Mouse (Mus musculus) spleen, adult 2 months (tissue): Measurements from ENCODE around the gene Nck2. TPM values are rescaled to one million over a fixed set of nuclear protein-coding genes. Genes with fewer than 3 reads are reported as not detected.
A peak's percentile ranks its signal among the peaks of the same experiment; 100 is the strongest.
"Not testable (repeated sequence)": the region's sequence is repeated elsewhere in the genome, so short reads cannot be mapped to it uniquely, and the experiment has no call there.

ENCODE experiments used
- DNase-seq, 2 experiments: peaks; one replicate each; pipeline versions ENCODE4 v3.0.0 to v3.0.0-alpha.2; 2012 to 2021; ENCODE audit warnings: low spot score in 2 of 2, low read depth in 1 of 2
- H3K27ac ChIP-seq: fragments of 200-500 bp; 2 replicates; pipeline ENCODE4 v1.5.1; 2012; ENCODE audit warnings: low read length, inconsistent platforms; ENCODE audit not compliant: insufficient read depth
- H3K27me3 ChIP-seq: fragments of 200-500 bp; 2 replicates; pipeline ENCODE4 v1.6.1; 2012; ENCODE audit warnings: mild to moderate bottlenecking, moderate library complexity, low read length, inconsistent platforms; ENCODE audit not compliant: control insufficient read depth, insufficient read depth
- H3K36me3 ChIP-seq: fragments of 200-500 bp; 2 replicates; pipeline ENCODE4 v1.6.1; 2012; ENCODE audit warnings: mild to moderate bottlenecking, low read length, inconsistent platforms; ENCODE audit not compliant: control insufficient read depth, insufficient read depth
- H3K4me1 ChIP-seq: fragments of 200-500 bp; 2 replicates; pipeline ENCODE4 v1.6.1; 2011; ENCODE audit warnings: inconsistent platforms; ENCODE audit not compliant: control insufficient read depth, insufficient read depth, insufficient read length
- H3K4me3 ChIP-seq: fragments of 200-500 bp; 2 replicates; pipeline ENCODE4 v1.5.1; 2011; ENCODE audit warnings: mild to moderate bottlenecking, inconsistent platforms; ENCODE audit not compliant: insufficient read depth, insufficient read length; ENCODE audit errors: extremely low read depth
- CTCF ChIP-seq: fragments of 200-500 bp; IDR thresholded peaks from 2 replicates; pipeline ENCODE4 v1.5.1; 2011; ENCODE audit warnings: mild to moderate bottlenecking, inconsistent platforms; ENCODE audit not compliant: insufficient read depth, insufficient read length, insufficient replicate concordance; ENCODE audit errors: extremely low read depth
- POLR2A ChIP-seq: fragments of 200-500 bp; IDR thresholded peaks from 2 replicates; pipeline ENCODE4 v1.6.1; 2011; ENCODE audit warnings: low read depth, low read length, inconsistent platforms
- WGBS: fragments of 180-500 bp; shearing (Covaris S2); methylation state at CpG from one replicate; pipeline ENCODE4 v1.1.7; 2018; 5-methylcytosine and 5-hydroxymethylcytosine counted together
- polyA plus RNA-seq: library from polyadenylated mRNA; depleted of rRNA; stranded (reverse); fragments of >200 nt; gene quantifications from 2 replicates; pipeline ENCODE4 v1.2.3, GENCODE M21; 2012

Gene Nck2
- polyA plus RNA-seq, 1 experiment, result 15.9 TPM

- Histone ChIP-seq H3K36me3 (no peaks in the 10 kb centered on the region), H3K4me1 (peaks cover 15% of the 10 kb centered on the region)
These were observed 93.1 kb downstream of the Nck2 start for GRCm38 (mm10) chr1:43537496-43537895.

GRCm38 (mm10) chr1:43538716-43539115 is 94.3 kb downstream of the Nck2 start:
- no peak for DNase-seq
- no peaks in the 10 kb centered on the region for H3K36me3 ChIP-seq
- 49% methylated on average over 2 of the region's 2 CpGs for WGBS
- peaks cover 19% of the 10 kb centered on the region for H3K4me1 ChIP-seq
- TF ChIP-seq CTCF, result no peak
- H3K27me3 ChIP-seq, result no peaks in the 10 kb centered on the region
- no peak overlapping the region for H3K4me3 ChIP-seq
- H3K27ac ChIP-seq, result no peak overlapping the region

More at GRCm38 (mm10) chr1:43537496-43537895, 93.1 kb downstream of the Nck2 start:
- TF ChIP-seq CTCF (no peak), POLR2A (no peak)
- Histone ChIP-seq H3K27ac (no peak overlapping the region), H3K4me3 (no peak overlapping the region), H3K27me3 (no peaks in the 10 kb centered on the region)
- DNase-seq, result no peak

- H3K36me3 ChIP-seq, result no peaks in the 10 kb centered on the region
- no peak for DNase-seq
- H3K27ac ChIP-seq, result peak overlapping the region; percentile 5; the same call in 1 of the 2 replicates
- TF ChIP-seq CTCF (no peak), POLR2A (no peak)
- H3K4me1 ChIP-seq, result peaks cover 19% of the 10 kb centered on the region
- no peak overlapping the region for H3K4me3 ChIP-seq
- no peaks in the 10 kb centered on the region for H3K27me3 ChIP-seq
- 50% methylated on average over 4 of the region's 4 CpGs for WGBS
These were observed 95.5 kb downstream of the Nck2 start for GRCm38 (mm10) chr1:43539689-43540380.

- peak overlapping the region; percentile 71 for H3K27ac ChIP-seq
- 12% methylated on average over 4 of the region's 4 CpGs for WGBS
These were observed 98.0 kb downstream of the Nck2 start for GRCm38 (mm10) chr1:43542339-43542738.

GRCm38 (mm10) chr1:43547644-43548043 is 103.3 kb downstream of the Nck2 start:
- DNase-seq, result no peak
- 76% methylated on average over 2 of the region's 2 CpGs for WGBS
- H3K27me3 ChIP-seq, result no peaks in the 10 kb centered on the region
- H3K4me3 ChIP-seq, result no peak overlapping the region
- H3K4me1 ChIP-seq, result peaks cover 3% of the 10 kb centered on the region
- H3K36me3 ChIP-seq, result 0 out of 2 replicates have a peak, but pooled peaks cover 2% of the 10 kb centered on the region
- TF ChIP-seq CTCF (no peak), POLR2A (no peak)
- H3K27ac ChIP-seq, result no peak overlapping the region

More at GRCm38 (mm10) chr1:43542339-43542738, 98.0 kb downstream of the Nck2 start:
- 0 out of 2 replicates have a peak, but pooled peaks cover 2% of the 10 kb centered on the region for H3K36me3 ChIP-seq
- peak in 1 of 2 experiments; percentile 27 for DNase-seq
- H3K27me3 ChIP-seq, result no peaks in the 10 kb centered on the region
- no peak for TF ChIP-seq CTCF
- TF ChIP-seq POLR2A, result no peak; the same call in 1 of the 2 replicates
- H3K4me1 ChIP-seq, result peaks cover 19% of the 10 kb centered on the region
- H3K4me3 ChIP-seq, result no peak overlapping the region

GRCm38 (mm10) chr1:43548749-43549148 is 104.4 kb downstream of the Nck2 start:
- DNase-seq, result no peak
- Histone ChIP-seq H3K27me3 (no peaks in the 10 kb centered on the region), H3K36me3 (0 out of 2 replicates have a peak, but pooled peaks cover 3% of the 10 kb centered on the region), H3K27ac (no peak overlapping the region), H3K4me1 (no peaks in the 10 kb centered on the region), H3K4me3 (no peak overlapping the region)
- TF ChIP-seq CTCF (no peak), POLR2A (no peak)
- 96% methylated on average over 5 of the region's 5 CpGs for WGBS

- TF ChIP-seq CTCF, result no peak
- TF ChIP-seq POLR2A, result no peak
- Histone ChIP-seq H3K36me3 (peaks cover 14% of the 10 kb centered on the region; the same call in 1 of the 2 replicates), H3K4me1 (no peaks in the 10 kb centered on the region), H3K27ac (no peak overlapping the region), H3K4me3 (no peak overlapping the region), H3K27me3 (no peaks in the 10 kb centered on the region)
- no peak for DNase-seq
- 88% methylated on average over 3 of the region's 3 CpGs for WGBS
These were observed 106.1 kb downstream of the Nck2 start for GRCm38 (mm10) chr1:43550525-43550924.

- 87% methylated on average over 37 of the region's 37 CpGs for WGBS
- H3K36me3 ChIP-seq, result peaks cover 13% of the 10 kb centered on the region; the same call in 1 of the 2 replicates
- not testable (repeated sequence) for H3K4me1 ChIP-seq, H3K27ac ChIP-seq, H3K4me3 ChIP-seq, DNase-seq, H3K27me3 ChIP-seq
These were observed 109.8 kb downstream of the Nck2 start for GRCm38 (mm10) chr1:43553989-43554679.
